Mouse (Mus musculus): ENCODE measurements around the gene Il34. TPM values are rescaled to one million over a fixed set of nuclear protein-coding genes. Genes with fewer than 3 reads are reported as not detected.

Il34 gene
- polyA plus RNA-seq, 1 experiment from 2014 or later = 2.4 TPM

GRCm38 (mm10) chr8:110725084-110725838 lies 80.5 kb downstream of the Il34 start:
- H3K9ac ChIP-seq = peak overlapping the region; percentile 4; the same call in 1 of the 2 replicates
- H3K36me3 ChIP-seq (ENCODE audit: insufficient read depth) = peaks cover 66% of the 10 kb centered on the region
- H3K4me1 ChIP-seq (ENCODE audit: insufficient read depth) = peaks cover 29% of the 10 kb centered on the region
- 30% methylated on average over 7 of the region's 7 CpGs for WGBS
- no peaks in the 10 kb centered on the region for H3K27me3 ChIP-seq (ENCODE audit: insufficient read depth, low read length)
- ATAC-seq (ENCODE audit: insufficient read depth) (no peak), DNase-seq (peak; percentile 58)
- peak; percentile 28; the same call in 1 of the 2 replicates for TF ChIP-seq CTCF (IDR thresholded peaks at IDR 0.05; ENCODE audit: low read depth)
- H3K27ac ChIP-seq (ENCODE audit: low read depth) = peak overlapping the region; percentile 44
- no peaks in the 10 kb centered on the region for H3K9me3 ChIP-seq (ENCODE audit: low read depth, low read length)
- peak overlapping the region; percentile 93 for H3K4me2 ChIP-seq
- peak overlapping the region; percentile 67; the same call in 1 of the 2 replicates for H3K4me3 ChIP-seq (ENCODE audit: low read depth, low read length)

GRCm38 (mm10) chr8:110724493-110724892 lies 81.2 kb downstream of the Il34 start:
- H3K9ac ChIP-seq = peak overlapping the region; percentile 4; the same call in 1 of the 2 replicates
- peak overlapping the region; percentile 67 for H3K4me3 ChIP-seq (ENCODE audit: low read depth, low read length)

GRCm38 (mm10) chr8:110722414-110723011 lies 83.2 kb downstream of the Il34 start:
- DNase-seq (no peak), ATAC-seq (ENCODE audit: insufficient read depth) (no peak)
- H3K4me1 ChIP-seq (ENCODE audit: insufficient read depth) = peaks cover 56% of the 10 kb centered on the region
- H3K36me3 ChIP-seq (ENCODE audit: insufficient read depth) = peaks cover 38% of the 10 kb centered on the region
- H3K4me3 ChIP-seq (ENCODE audit: low read depth, low read length) = peak overlapping the region; percentile 67
- no peaks in the 10 kb centered on the region for H3K9me3 ChIP-seq (ENCODE audit: low read depth, low read length)
- 35% methylated on average over 11 of the region's 11 CpGs for WGBS
- no peak for TF ChIP-seq CTCF (IDR thresholded peaks at IDR 0.05; ENCODE audit: low read depth)
- H3K9ac ChIP-seq = peak overlapping the region; percentile 89
- peak overlapping the region; percentile 24; the same call in 1 of the 2 replicates for H3K27ac ChIP-seq (ENCODE audit: low read depth)
- peak overlapping the region; percentile 93 for H3K4me2 ChIP-seq
- H3K27me3 ChIP-seq (ENCODE audit: insufficient read depth, low read length) = no peaks in the 10 kb centered on the region

More at GRCm38 (mm10) chr8:110724493-110724892, 81.2 kb downstream of the Il34 start:
- TF ChIP-seq CTCF (IDR thresholded peaks at IDR 0.05; ENCODE audit: low read depth) = 0 out of 2 replicates have a peak, but pooled peaks have one; percentile 5
- Histone ChIP-seq H3K27me3 (ENCODE audit: insufficient read depth, low read length) (no peaks in the 10 kb centered on the region), H3K4me1 (ENCODE audit: insufficient read depth) (peaks cover 37% of the 10 kb centered on the region), H3K36me3 (ENCODE audit: insufficient read depth) (peaks cover 58% of the 10 kb centered on the region), H3K9me3 (ENCODE audit: low read depth, low read length) (no peaks in the 10 kb centered on the region), H3K27ac (ENCODE audit: low read depth) (peak overlapping the region; percentile 44), H3K4me2 (peak overlapping the region; percentile 93)
- DNase-seq (no peak), ATAC-seq (ENCODE audit: insufficient read depth) (no peak)
- 62% methylated on average over 3 of the region's 3 CpGs for WGBS

- DNase-seq (peak; percentile 43), ATAC-seq (ENCODE audit: insufficient read depth) (peak; percentile 43)
- H3K4me3 ChIP-seq (ENCODE audit: low read depth, low read length) = peak overlapping the region; percentile 67
- peak overlapping the region; percentile 97 for H3K27ac ChIP-seq (ENCODE audit: low read depth)
- under 1% methylated on average over 48 of the region's 59 CpGs for WGBS
- H3K36me3 ChIP-seq (ENCODE audit: insufficient read depth) = peaks cover 31% of the 10 kb centered on the region
- H3K4me2 ChIP-seq = peak overlapping the region; percentile 93
- no peaks in the 10 kb centered on the region for H3K9me3 ChIP-seq (ENCODE audit: low read depth, low read length)
- H3K4me1 ChIP-seq (ENCODE audit: insufficient read depth) = peaks cover 61% of the 10 kb centered on the region
- no peaks in the 10 kb centered on the region for H3K27me3 ChIP-seq (ENCODE audit: insufficient read depth, low read length)
- peak overlapping the region; percentile 89 for H3K9ac ChIP-seq
- no peak for TF ChIP-seq CTCF (IDR thresholded peaks at IDR 0.05; ENCODE audit: low read depth)
Measured at GRCm38 (mm10) chr8:110721606-110722413, 83.9 kb downstream of the Il34 start.

GRCm38 (mm10) chr8:110720685-110721598 lies 84.8 kb downstream of the Il34 start, which contains the start of gene Mtss1l:
Gene Mtss1l (plus strand): TSS chr8:110721476.
- peak within 1 kb of the TSS; percentile 89 for H3K9ac ChIP-seq
- H3K27me3 ChIP-seq (ENCODE audit: insufficient read depth, low read length) = no peaks in the 10 kb centered on the region
- H3K4me2 ChIP-seq = peak within 1 kb of the TSS; percentile 93
- peaks cover 27% of the 10 kb centered on the region for H3K36me3 ChIP-seq (ENCODE audit: insufficient read depth)
- no peak for TF ChIP-seq CTCF (IDR thresholded peaks at IDR 0.05; ENCODE audit: low read depth)
- H3K4me3 ChIP-seq (ENCODE audit: low read depth, low read length) = peak within 1 kb of the TSS; percentile 67
- no peaks in the 10 kb centered on the region for H3K9me3 ChIP-seq (ENCODE audit: low read depth, low read length)
- DNase-seq (peak; percentile 96), ATAC-seq (ENCODE audit: insufficient read depth) (peak; percentile 82)
- 3% methylated on average over 74 of the region's 75 CpGs for WGBS
- H3K4me1 ChIP-seq (ENCODE audit: insufficient read depth) = peaks cover 68% of the 10 kb centered on the region
- H3K27ac ChIP-seq (ENCODE audit: low read depth) = peak within 1 kb of the TSS; percentile 97
